Mouse (Mus musculus) thymus, postnatal 36 days (tissue): Measurements from ENCODE around the gene Apba3.

Experiments
- DNase-seq, 2 experiments: peaks; one replicate each; pipeline ENCODE4 v3.0.0; 2022; ENCODE audit warnings: mixed read lengths in 2 of 2

Apba3 gene

GRCm38 (mm10) chr10:81290698-81291460 is 24.1 kb downstream of the Apba3 start:
- DNase-seq = peak; percentile 68 to 77

- DNase-seq = no peak
Observed at GRCm38 (mm10) chr10:81291511-81292104, 24.8 kb downstream of the Apba3 start, which contains the start of gene Tjp3. Gene Tjp3, minus strand, starts transcription at chr10:81291581.

GRCm38 (mm10) chr10:81292554-81293333 is 26.0 kb downstream of the Apba3 start, which contains the start of gene Pip5k1c:
Gene Pip5k1c, plus strand, starts transcription at chr10:81292963.
- peak; percentile 99 to 100 for DNase-seq

DNA sequence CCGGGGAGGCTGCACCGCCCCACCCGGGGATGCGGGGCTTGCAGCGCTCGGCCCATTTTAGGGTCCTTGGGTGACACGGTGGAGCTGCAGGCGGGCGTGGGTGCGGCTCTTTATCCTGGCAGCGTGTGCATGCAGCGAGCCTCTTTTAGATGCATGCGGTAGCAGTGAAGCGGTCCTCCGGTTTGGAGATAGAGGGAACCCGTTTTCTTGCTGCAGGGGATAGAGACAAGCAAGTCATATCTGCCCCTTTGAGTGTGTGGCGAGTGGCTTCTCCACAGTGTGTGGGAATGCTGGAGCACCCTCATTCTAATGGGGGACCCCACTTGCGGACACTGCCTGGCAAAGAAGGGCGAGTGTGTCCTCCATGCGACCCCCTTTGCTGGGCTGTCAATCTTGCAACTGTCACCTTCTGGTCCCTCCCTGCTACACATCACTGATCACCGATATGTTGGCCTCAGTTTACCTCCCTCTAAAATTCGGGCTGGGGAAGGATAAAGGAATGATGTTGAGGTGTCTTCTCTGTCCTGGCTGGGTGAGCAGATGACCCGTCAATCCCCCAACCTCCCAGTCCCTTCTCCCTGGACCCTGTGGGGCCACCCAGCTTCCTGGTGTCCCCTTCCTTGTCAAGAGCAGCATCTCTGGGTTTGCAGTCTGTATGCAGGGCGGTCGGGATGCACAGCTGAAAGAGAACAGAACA is 26.7 kb downstream of the Apba3 start:
- DNase-seq = no peak

- DNase-seq = no peak
Observed at GRCm38 (mm10) chr10:81294442-81294841, 27.7 kb downstream of the Apba3 start.

DNA sequence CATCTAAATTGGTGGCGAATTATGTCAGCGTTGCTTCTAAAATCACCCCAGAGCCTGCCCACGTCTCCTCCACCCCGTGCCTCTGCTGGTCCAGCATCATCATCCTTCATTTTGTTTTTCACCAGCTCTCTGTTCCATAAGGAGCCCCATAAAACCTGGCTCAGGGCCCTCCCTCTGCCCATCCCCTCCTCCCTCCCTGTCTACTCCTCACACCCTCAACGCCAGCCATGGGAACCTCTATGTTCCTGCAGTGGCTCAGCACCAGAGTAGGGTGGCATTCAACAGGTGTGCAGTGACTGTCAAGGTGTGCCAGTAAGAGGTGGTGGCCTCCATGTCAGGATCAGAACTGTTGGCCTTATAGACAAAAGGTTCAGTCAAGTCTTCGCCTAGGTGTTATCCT is 28.4 kb downstream of the Apba3 start:
- no peak for DNase-seq

- peak; percentile 68 to 80 for DNase-seq
Observed at GRCm38 (mm10) chr10:81297246-81297645, 30.5 kb downstream of the Apba3 start.

GRCm38 (mm10) chr10:81297845-81298244 is 31.1 kb downstream of the Apba3 start:
- peak; percentile 78 to 85 for DNase-seq

DNA sequence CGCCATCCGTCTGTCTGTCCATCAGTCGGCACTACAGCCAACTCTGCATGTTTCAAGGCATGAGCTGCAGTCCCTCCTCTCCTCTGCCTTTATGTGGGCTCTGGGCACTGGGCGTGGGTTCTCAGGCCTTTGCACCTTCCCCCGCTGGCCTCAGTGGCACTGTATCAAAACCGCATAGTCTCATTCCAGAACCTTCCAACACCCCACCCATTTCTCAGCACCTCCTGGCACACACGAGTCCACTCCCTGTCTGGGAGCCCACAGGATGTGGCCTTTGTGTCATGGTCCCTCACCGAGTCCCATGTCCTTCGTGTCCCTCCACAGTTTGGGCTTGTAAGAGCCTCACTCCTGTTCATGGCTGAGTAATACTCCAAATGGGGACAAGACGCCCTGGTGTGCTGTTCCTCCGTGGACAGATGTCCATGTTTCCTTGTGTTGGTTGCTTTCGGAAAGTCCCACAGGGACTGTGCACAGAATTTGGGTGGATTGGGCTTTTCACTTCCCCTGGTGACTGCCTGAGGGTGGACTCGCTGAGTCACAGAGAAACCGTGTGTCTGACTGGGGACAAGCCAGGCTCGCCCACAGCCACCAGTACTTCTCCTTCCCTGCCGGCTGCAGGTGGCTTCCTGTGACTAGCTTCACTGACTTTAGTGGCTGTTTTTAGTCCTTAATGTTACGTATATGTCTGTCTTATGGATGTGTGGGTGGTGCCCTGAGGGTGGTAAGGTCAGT is 31.8 kb downstream of the Apba3 start:
- peak; percentile 57 to 75 for DNase-seq

- DNase-seq = peak in 1 of 2 experiments; percentile 20
Observed at GRCm38 (mm10) chr10:81299585-81300351, 33.0 kb downstream of the Apba3 start.

DNA sequence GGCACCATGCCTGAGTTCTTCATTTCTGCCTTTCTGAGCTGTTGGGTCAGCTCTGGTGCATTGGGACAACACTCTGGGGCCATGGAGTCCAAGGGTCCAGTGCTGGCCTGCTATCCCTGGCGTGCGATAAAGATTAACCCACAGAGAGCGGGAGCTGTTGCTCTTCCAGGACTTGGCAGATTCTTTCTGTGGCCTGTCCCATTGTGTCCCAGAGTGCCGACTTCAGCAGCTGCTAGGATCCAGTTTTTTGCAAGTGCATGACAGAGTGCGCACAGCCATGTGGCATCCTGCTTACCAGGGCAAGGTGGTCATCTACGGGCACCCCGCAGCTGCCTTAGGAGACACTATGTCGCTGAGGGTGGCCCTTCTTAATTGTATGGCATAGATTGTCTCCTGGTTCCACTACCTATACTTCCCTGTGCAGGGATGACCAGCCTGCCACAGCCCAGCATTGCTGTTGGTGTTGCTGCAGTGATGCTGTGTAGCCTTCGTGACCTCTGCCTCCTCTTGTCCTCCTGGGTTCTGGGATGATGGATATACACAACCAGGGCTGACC is 33.7 kb downstream of the Apba3 start:
- DNase-seq = no peak

DNA sequence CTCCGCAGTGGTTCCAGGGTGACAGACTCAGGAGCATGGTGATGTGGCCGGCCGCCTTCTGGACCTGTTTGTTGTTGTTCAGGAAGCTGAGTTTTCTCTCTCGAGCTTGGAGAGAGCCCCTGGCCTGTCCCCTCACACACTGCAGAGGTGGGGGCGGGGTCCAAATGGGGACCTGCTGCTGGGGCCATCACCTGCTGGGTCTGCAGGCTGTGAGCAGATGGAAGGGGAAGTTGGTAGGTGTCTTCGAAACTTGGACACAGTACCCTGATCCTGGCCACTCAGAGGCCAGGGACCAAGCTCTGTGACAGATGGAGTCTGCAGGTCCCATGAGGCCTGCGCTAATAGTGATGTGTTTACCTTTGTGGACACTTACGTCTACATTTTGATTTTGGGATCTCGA is 34.6 kb downstream of the Apba3 start:
- no peak for DNase-seq

DNA sequence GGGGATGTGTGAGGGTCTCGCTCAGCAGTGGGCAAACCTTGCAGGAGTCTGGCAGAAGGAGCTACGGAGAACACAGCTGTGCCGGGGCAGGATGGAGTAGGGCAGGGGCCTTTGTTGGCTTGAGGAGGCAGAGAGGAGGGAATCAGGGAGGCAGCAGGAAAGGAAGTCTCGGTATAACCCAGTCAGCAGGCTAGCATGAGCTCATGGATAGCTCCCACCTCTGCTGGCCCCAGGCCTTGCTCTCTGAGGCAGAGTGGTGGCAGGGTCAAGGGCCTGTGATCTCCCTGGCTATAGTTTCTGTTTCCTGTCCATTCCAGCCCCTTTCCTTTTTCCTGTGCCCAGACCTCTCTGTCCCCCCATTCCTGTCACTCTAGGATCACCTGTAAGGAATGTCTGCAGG is 35.5 kb downstream of the Apba3 start:
- DNase-seq = no peak

DNA sequence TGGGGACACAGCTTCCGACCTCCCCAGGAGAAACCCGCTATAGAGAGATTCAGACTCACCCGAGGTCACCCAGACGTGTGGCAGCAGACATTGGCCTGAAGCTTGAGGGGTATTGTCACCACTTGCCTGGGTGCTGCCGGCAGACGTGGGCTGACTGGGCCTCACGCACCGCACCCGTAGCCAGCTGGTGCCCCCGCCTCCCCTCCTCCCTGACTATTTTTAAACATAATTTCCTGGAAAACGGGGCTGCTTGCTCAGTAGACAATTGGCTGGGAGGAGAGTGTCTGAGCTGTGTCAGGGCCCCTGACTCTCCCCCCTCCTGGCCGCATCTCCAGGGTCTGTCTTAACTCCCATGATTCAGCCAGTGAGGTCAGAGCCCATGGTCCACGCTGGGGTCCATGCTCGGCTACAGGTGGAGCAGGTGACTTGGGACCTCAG is 36.0 kb downstream of the Apba3 start:
- DNase-seq = peak in 1 of 2 experiments; percentile 56

DNA sequence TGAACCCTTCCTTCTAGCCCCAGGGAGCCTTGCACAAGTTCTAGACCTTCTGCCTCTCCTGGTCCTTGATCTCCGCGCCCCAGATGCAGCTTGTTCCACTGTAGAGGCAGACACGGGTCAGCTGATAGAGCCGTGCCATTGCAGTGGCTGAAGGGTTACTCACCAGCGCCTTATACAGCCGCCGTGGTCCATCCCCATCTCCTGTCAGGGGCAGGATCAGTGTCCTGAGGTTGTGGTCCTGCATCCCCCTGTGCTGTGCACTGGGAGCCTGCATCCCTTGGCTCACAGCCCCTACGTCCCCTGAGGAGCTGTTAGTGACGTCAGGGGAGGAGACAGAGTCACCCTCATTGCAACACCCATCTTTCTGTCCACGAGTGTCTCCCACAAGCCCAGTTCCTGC is 36.5 kb downstream of the Apba3 start:
- no peak for DNase-seq

DNA sequence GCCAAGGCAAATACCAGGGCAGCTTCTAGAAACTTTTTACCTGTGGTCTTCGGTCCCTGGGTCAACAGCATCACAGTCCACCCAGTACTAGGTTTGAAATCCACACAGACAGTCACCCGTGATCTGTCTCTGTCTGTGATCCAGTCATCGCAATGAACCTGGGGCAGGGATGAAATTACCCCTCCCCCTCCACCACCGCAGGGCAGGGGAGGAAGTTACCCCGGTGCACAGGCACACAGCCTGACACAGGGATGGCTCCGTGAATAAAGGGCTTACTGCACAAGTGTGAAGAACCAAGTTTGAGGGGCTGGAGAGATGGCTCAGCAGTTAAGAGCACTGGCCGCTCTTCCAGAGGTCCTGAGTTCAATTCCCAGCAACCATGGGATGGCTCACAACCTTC is 37.0 kb downstream of the Apba3 start:
- peak; percentile 65 to 75 for DNase-seq

- DNase-seq = peak; percentile 71 to 74
Observed at GRCm38 (mm10) chr10:81304597-81305238, 38.0 kb downstream of the Apba3 start.

- no peak for DNase-seq
Observed at GRCm38 (mm10) chr10:81305663-81306062, 38.9 kb downstream of the Apba3 start.

- DNase-seq = no peak
Observed at GRCm38 (mm10) chr10:81306173-81306668, 39.5 kb downstream of the Apba3 start.
